Mouse (Mus musculus): ENCODE results near the gene Nup153. TPM values are rescaled to one million over a fixed set of nuclear protein-coding genes. Genes with fewer than 3 reads are reported as not detected.

Gene Nup153
- polyA plus RNA-seq, 1 experiment from 2014 or later: 25.8 TPM

DNA sequence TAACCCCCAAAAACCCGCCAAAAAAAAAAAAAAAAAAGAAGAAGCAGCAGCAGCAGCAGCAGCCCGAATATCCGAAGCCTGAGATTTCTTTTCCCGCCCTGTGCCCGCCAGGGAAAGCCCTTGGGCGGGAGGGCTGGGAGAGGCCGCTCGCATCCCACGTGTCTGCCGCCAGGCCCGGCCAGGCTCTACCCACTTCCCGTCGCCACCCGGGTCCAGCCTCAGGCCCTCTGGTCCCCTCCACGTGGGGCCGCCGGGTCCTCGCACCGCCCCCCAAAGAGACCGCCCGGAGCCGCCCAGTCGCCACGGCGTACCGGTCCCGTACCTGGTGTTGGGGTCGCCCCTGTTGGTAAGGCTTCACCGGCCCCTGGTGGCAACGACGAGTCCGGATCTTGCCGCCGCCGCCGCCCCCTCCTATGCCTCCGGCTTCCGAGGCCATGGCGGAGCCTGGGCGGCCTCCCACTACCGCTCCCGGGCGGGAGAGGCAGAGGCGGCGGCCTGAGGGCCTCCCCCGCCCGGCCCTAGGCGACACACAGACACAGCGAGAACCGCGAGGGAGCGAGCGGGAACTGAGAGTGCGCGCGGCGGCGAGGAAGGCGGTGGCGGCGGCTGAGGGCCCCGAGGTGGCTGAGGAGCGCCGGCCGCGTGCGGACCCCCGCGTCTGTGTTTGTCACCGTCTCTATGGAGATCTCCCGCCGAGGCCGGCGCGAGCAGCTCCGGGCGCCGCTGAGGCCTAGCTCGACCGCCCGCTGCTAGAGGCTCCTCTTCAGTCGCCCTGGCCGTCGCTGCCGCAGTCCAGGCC is 503 bp downstream of the Nup153 start:
- Histone ChIP-seq H3K27ac (replicated peaks) (peak overlapping the region; percentile 95), H3K4me3 (peak overlapping the region; percentile 91), H3K9me3 (no peaks in the 10 kb centered on the region), H3K27me3 (no peaks in the 10 kb centered on the region), H3K9ac (replicated peaks) (peak overlapping the region; percentile 78), H3K4me2 (replicated peaks) (peak overlapping the region; percentile 76), H3K36me3 (no peaks in the 10 kb centered on the region), H3K4me1 (peaks cover 26% of the 10 kb centered on the region)
- ATAC-seq (replicated peaks): peak; percentile 88
- under 1% methylated on average over 65 of the region's 85 CpGs for WGBS

DNA sequence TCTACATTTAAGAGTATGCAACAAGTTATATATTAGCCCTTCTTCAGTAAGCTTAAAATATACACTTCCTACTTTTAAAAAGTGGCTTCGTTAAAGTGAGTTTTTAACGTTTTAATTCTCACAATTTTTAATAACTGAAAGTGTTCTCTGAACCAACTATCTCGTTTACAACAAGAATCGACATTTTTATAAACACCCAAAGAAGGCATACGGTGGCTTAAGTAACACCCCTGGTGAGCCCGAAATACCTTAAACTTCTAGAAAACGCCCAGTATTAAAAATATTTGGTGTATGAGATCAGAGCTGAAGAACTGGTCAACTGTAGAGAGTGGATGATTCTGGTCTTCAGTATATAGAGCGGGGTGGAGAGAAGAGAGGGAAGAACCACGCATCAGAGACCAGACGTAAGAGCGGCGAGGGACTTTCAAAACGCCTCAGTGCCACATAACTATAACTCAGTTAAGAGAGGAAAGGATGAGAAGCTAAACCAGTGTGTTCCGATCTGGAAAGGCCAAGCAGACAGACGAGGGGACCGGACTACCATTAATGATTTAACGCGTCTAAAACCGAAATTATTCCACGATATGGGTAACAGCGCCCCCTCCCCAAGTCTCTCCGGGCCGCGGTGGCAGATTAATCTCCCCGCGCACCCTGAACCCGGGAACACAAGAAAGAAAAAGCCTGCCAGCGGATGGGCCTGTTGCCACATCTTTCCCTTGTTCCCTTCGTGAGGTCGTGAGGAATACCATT is 1.3 kb downstream of the Nup153 start:
- under 1% methylated on average over 30 of the region's 30 CpGs for WGBS
- Histone ChIP-seq H3K4me2 (replicated peaks) (peak overlapping the region; percentile 76), H3K27ac (replicated peaks) (peak overlapping the region; percentile 95), H3K4me3 (peak overlapping the region; percentile 91), H3K9ac (replicated peaks) (peak overlapping the region; percentile 78), H3K9me3 (no peaks in the 10 kb centered on the region), H3K4me1 (peaks cover 26% of the 10 kb centered on the region), H3K36me3 (no peaks in the 10 kb centered on the region), H3K27me3 (no peaks in the 10 kb centered on the region)
- no peak for ATAC-seq (replicated peaks)

DNA sequence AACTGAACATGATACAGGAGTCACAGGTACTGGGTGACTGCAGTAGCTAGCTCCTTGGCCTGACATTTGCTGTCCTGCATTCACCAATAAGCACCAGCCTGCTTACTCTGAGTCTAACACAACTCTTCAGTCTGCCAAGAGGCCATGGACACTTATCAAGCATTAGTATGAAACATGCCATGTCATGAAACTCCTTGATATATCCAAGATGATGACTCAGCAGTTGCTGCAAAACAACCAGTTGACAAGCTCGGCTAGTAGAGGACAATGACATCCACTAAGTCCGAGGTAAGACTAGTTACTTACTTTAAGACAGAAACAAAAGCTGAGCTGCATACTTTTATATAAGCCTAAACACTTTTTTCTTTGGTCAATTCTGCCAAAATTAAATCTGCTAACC is 2.5 kb downstream of the Nup153 start:
- 0 out of 2 replicates have a peak overlapping the region, but pooled peaks have one; percentile 5 for H3K4me3 ChIP-seq
- WGBS: 19% methylated on average over 2 of the region's 2 CpGs
- peaks cover 26% of the 10 kb centered on the region for H3K4me1 ChIP-seq
- no peak overlapping the region for H3K27ac ChIP-seq (replicated peaks)
- ATAC-seq (replicated peaks): no peak
- H3K36me3 ChIP-seq: no peaks in the 10 kb centered on the region
- no peaks in the 10 kb centered on the region for H3K27me3 ChIP-seq
- H3K9ac ChIP-seq (replicated peaks): no peak overlapping the region
- H3K9me3 ChIP-seq: no peaks in the 10 kb centered on the region
- peak overlapping the region; percentile 47; the same call in 1 of the 2 replicates for H3K4me2 ChIP-seq (replicated peaks)

DNA sequence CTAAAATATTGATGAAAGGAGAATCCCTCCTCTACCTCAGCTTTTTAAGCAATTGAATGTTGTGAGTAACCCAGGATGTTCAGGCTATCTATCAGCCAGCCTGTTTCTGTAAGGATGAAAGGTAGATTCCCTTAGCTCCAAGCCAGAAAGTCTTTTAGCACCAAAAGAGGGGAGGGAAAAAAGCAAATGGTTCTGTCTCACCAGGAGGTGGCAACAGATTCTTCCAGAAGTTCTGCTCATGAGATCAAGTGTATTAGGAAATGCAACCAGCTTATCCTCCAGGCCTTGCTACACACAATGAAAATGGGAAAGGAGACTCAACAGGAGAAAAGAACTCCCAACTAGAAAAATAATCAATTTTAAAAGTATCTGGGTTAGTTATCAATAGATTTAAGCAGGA is 3.4 kb downstream of the Nup153 start:
- Histone ChIP-seq H3K4me2 (replicated peaks) (no peak overlapping the region), H3K4me3 (no peak overlapping the region), H3K36me3 (no peaks in the 10 kb centered on the region), H3K9me3 (no peaks in the 10 kb centered on the region), H3K4me1 (peaks cover 26% of the 10 kb centered on the region), H3K27me3 (no peaks in the 10 kb centered on the region), H3K9ac (replicated peaks) (no peak overlapping the region), H3K27ac (replicated peaks) (no peak overlapping the region)
- ATAC-seq (replicated peaks): no peak

DNA sequence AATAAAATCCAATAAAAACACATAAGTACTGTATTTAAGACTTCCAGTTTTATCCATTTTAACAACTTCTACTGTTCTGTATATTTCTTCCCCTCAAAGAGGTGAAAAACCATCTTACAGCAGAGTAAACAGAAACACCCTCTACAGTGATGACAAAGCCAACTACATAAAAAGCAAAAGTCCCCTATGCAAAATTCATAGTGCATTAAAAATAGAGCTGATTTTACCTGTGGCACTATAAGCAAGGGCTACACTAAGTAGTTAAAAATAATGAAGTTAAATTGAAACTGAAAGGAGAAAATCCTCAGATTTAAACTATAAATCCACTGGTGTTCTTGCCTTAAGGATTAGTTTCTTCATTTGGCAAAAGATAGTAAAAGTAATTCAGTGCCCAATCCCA is 6.7 kb downstream of the Nup153 start:
- no peak for ATAC-seq (replicated peaks)
- no peak overlapping the region for H3K27ac ChIP-seq (replicated peaks)
- H3K4me3 ChIP-seq: no peak overlapping the region
- H3K9ac ChIP-seq (replicated peaks): no peak overlapping the region
- H3K27me3 ChIP-seq: no peaks in the 10 kb centered on the region
- H3K4me1 ChIP-seq: peaks cover 21% of the 10 kb centered on the region
- H3K9me3 ChIP-seq: no peaks in the 10 kb centered on the region
- no peak overlapping the region for H3K4me2 ChIP-seq (replicated peaks)
- peaks cover 4% of the 10 kb centered on the region; the same call in 1 of the 2 replicates for H3K36me3 ChIP-seq

DNA sequence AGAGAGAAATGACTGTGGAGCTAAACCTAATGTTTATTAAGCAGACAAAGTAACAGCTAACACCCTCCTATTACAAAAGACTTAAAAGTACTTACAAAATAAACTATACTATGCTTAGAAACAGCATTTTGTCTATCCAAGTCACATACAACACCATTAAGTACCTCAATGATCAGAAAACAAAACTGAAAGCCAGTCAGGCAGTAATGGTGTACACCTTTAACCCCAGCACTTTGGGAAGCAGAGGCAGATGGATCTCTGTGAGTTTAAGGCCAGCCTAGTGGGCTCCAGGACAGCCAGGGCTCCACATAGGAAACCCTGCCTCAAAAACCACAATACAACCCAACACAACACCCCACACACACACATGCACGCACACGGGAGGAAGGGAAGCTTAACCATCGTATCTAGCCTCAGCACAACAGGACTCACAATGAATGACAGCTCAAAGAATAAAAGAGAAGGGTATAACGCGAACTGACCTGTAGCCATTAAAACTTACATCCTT is 8.8 kb downstream of the Nup153 start:
- H3K4me3 ChIP-seq: no peak overlapping the region
- no peak for ATAC-seq (replicated peaks)
- WGBS: 74% methylated on average over 5 of the region's 5 CpGs
- peaks cover 3% of the 10 kb centered on the region; the same call in 1 of the 2 replicates for H3K4me1 ChIP-seq
- H3K27ac ChIP-seq (replicated peaks): no peak overlapping the region
- peaks cover 10% of the 10 kb centered on the region; the same call in 1 of the 2 replicates for H3K36me3 ChIP-seq
- H3K4me2 ChIP-seq (replicated peaks): no peak overlapping the region
- H3K9me3 ChIP-seq: no peaks in the 10 kb centered on the region
- H3K27me3 ChIP-seq: no peaks in the 10 kb centered on the region
- no peak overlapping the region for H3K9ac ChIP-seq (replicated peaks)

DNA sequence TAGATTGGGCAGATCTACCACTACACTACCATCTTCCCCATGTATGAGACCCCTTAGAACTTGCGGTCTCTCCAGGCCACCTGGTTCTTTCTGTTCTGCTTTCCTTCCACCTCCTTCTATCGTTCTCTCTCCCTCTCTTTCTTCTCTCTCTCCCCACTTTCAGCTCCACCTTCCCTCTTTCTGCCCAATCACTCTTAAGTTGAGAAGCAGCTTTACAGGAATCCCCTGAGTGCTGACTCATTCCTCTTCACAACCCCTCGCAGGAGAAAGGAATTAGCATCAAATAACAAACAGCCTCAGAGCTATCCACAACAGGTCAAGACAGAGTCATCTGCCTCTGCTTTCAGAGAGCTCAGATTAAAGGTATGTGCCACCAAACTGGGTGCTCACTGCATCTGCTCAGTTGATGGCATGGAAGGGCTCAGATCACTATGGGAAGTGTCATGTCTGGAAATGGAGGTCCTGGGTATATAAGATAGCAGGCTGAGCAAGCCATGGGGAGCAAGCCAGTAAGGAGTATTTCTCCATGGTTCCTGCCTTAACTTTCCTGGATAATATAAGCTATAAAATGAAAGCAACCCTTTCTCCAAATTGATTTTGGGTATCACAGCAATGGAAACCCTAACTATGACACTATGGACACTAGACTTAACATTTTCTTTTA is 11.6 kb downstream of the Nup153 start:
- Histone ChIP-seq H3K4me3 (no peak overlapping the region), H3K4me2 (replicated peaks) (no peak overlapping the region), H3K9ac (replicated peaks) (no peak overlapping the region), H3K27me3 (no peaks in the 10 kb centered on the region), H3K36me3 (peaks cover 32% of the 10 kb centered on the region), H3K9me3 (no peaks in the 10 kb centered on the region), H3K4me1 (peaks cover 3% of the 10 kb centered on the region; the same call in 1 of the 2 replicates), H3K27ac (replicated peaks) (no peak overlapping the region)
- 84% methylated on average over 3 of the region's 3 CpGs for WGBS
- no peak for ATAC-seq (replicated peaks)

DNA sequence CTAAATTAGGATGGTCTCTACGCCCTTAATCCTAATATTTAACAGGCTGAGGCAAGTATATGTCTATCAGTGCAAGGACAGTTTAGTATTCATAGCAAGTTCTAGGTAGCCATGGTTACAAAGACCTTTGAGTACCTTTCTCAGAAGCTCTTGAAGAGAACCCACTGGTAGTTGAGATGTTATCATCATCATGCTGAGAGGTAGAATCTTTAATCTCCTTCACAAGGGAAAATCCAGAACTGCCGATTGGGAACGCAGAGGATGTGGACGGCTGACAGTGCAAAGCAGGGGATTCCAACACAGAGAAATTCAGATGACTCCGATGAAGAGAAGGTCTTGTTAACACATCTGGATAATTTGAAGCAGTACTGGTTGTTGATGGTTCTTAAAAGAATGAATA is 14.3 kb downstream of the Nup153 start:
- no peak for ATAC-seq (replicated peaks)
- no peak overlapping the region for H3K9ac ChIP-seq (replicated peaks)
- H3K4me2 ChIP-seq (replicated peaks): no peak overlapping the region
- WGBS: 83% methylated on average over 5 of the region's 5 CpGs
- no peak overlapping the region for H3K27ac ChIP-seq (replicated peaks)
- H3K36me3 ChIP-seq: peaks cover 44% of the 10 kb centered on the region
- H3K4me3 ChIP-seq: no peak overlapping the region
- H3K9me3 ChIP-seq: no peaks in the 10 kb centered on the region
- H3K4me1 ChIP-seq: no peaks in the 10 kb centered on the region
- H3K27me3 ChIP-seq: no peaks in the 10 kb centered on the region

DNA sequence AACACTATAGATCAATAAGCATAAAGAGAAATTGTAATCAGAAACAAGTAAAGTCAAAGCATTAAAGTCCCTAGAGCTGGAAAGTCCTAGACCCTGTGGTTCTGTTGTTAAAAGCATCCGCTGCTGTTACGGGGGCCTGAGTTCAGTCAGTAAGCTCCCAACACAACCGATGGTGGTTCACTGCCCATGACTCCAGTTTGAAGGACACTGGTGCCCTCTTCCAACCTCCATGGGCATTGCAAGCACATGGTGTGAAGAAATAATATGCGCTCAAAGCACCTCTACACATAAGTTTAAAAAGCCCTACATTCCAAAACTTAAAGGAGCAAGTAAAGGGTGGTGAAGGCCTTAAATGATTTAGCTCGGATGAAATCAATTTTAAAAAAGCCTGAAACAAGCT is 24.6 kb downstream of the Nup153 start:
- Histone ChIP-seq H3K4me3 (no peak overlapping the region), H3K9me3 (no peaks in the 10 kb centered on the region), H3K27ac (replicated peaks) (no peak overlapping the region), H3K4me1 (no peaks in the 10 kb centered on the region), H3K4me2 (replicated peaks) (no peak overlapping the region), H3K27me3 (no peaks in the 10 kb centered on the region), H3K9ac (replicated peaks) (no peak overlapping the region), H3K36me3 (peaks cover 31% of the 10 kb centered on the region)
- ATAC-seq (replicated peaks): no peak
- WGBS: 84% methylated on average over 5 of the region's 5 CpGs

DNA sequence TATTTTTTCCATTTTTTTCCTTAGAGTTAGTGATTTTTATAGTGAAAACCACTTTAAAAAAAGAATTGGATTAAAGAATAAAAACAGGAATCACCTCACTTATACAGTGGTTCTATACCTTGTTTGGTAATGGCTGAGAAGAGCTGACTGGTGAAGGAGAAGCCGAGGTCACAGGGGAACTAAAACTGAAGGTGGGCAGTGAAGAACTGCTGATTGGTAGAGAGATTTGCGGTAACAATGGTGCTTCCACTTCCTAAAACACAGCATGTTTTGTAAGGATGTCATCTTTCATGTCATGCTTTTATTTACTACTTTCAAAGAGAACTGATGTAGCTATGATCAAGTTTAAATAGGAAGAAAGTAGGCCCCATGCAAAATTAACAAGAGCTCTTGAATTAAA is 26.3 kb downstream of the Nup153 start:
- Histone ChIP-seq H3K27ac (replicated peaks) (no peak overlapping the region), H3K9me3 (no peaks in the 10 kb centered on the region), H3K27me3 (no peaks in the 10 kb centered on the region), H3K4me3 (no peak overlapping the region), H3K4me2 (replicated peaks) (no peak overlapping the region), H3K4me1 (no peaks in the 10 kb centered on the region), H3K9ac (replicated peaks) (no peak overlapping the region), H3K36me3 (peaks cover 34% of the 10 kb centered on the region)
- 89% methylated on average over 2 of the region's 2 CpGs for WGBS
- no peak for ATAC-seq (replicated peaks)

DNA sequence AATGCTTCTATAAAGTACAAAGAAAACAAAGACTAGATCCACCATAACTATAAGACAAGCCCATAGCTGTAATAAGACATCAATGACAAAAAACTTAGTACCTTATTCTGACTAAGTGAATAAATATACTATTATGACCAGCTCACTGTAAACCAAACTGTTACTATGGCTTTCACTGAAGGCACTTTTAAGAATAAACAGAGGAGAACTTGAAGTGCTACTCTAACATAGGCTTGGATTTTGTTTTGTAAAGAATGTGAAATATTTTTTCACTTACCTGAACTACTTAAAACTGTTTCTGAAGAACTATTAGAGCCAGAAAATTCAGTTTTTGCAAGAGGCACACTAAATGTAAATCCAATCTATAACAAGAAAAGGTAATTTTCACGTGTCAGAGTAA is 28.4 kb downstream of the Nup153 start:
- Histone ChIP-seq H3K27ac (replicated peaks) (no peak overlapping the region), H3K9me3 (no peaks in the 10 kb centered on the region), H3K4me2 (replicated peaks) (no peak overlapping the region), H3K9ac (replicated peaks) (no peak overlapping the region), H3K36me3 (peaks cover 35% of the 10 kb centered on the region), H3K4me1 (no peaks in the 10 kb centered on the region), H3K4me3 (no peak overlapping the region), H3K27me3 (no peaks in the 10 kb centered on the region)
- WGBS: 92% methylated on average over 1 of the region's 1 CpGs
- ATAC-seq (replicated peaks): no peak

DNA sequence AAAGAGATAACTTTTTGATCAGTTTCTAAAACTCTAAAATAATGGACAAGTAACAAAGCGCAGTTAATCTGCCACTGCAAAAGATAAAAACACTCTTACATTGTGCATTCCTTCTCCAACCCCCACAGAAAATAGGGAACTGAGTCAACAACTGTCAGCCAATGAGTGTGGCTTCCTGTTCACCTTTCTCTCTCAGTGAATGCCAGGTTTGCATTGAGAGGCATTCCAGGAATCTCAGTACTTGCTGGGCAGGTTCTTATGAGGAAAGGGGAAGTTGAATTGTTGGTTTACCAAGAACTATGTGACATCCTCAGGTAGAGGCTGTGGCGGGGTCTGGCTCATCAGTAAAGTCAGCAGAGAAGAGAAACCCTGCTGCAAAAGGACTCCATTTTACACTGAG is 31.0 kb downstream of the Nup153 start:
- WGBS: 93% methylated on average over 2 of the region's 2 CpGs
- no peak overlapping the region for H3K27ac ChIP-seq (replicated peaks)

More for the DNA sequence above, 31.0 kb downstream of the Nup153 start:
- ATAC-seq (replicated peaks): no peak
- no peaks in the 10 kb centered on the region for H3K9me3 ChIP-seq
- peaks cover 40% of the 10 kb centered on the region for H3K36me3 ChIP-seq
- no peak overlapping the region for H3K9ac ChIP-seq (replicated peaks)
- no peak overlapping the region for H3K4me3 ChIP-seq
- no peak overlapping the region for H3K4me2 ChIP-seq (replicated peaks)
- H3K4me1 ChIP-seq: no peaks in the 10 kb centered on the region
- no peaks in the 10 kb centered on the region for H3K27me3 ChIP-seq

All from forebrain, embryonic 15.5 days (tissue).